Mouse (Mus musculus): ENCODE results near the gene Tenm2.

Gene Tenm2

GRCm38 (mm10) chr11:36054323-36054722 lies 1181.4 kb downstream of the Tenm2 start:
- no peak for DNase-seq (ENCODE audit: low spot score in 2 of 2)

- DNase-seq (ENCODE audit: low spot score in 2 of 2), result no peak
Measured at GRCm38 (mm10) chr11:36053457-36053856, 1182.3 kb downstream of the Tenm2 start.

- DNase-seq (ENCODE audit: low spot score in 2 of 2), result no peak
Measured at GRCm38 (mm10) chr11:36052598-36052997, 1183.2 kb downstream of the Tenm2 start.

GRCm38 (mm10) chr11:36052091-36052490 lies 1183.7 kb downstream of the Tenm2 start:
- DNase-seq (ENCODE audit: low spot score in 2 of 2), result no peak

- DNase-seq (ENCODE audit: low spot score in 2 of 2), result no peak
Measured at GRCm38 (mm10) chr11:36049547-36049946, 1186.2 kb downstream of the Tenm2 start.

- DNase-seq (ENCODE audit: low spot score in 2 of 2), result peak; percentile 87 to 89
Measured at GRCm38 (mm10) chr11:36045681-36046276, 1190.0 kb downstream of the Tenm2 start.

- no peak for DNase-seq (ENCODE audit: low spot score in 2 of 2)
Measured at GRCm38 (mm10) chr11:36041411-36041810, 1194.4 kb downstream of the Tenm2 start.

- no peak for DNase-seq (ENCODE audit: low spot score in 2 of 2)
Measured at GRCm38 (mm10) chr11:36040508-36041233, 1195.1 kb downstream of the Tenm2 start.

- DNase-seq (ENCODE audit: low spot score in 2 of 2), result no peak
Measured at GRCm38 (mm10) chr11:36039825-36040224, 1195.9 kb downstream of the Tenm2 start.

GRCm38 (mm10) chr11:36038386-36038785 lies 1197.4 kb downstream of the Tenm2 start:
- no peak for DNase-seq (ENCODE audit: low spot score in 2 of 2)

- no peak for DNase-seq (ENCODE audit: low spot score in 2 of 2)
Measured at GRCm38 (mm10) chr11:36037311-36037710, 1198.5 kb downstream of the Tenm2 start.

- peak; percentile 45 to 61 for DNase-seq (ENCODE audit: low spot score in 2 of 2)
Measured at GRCm38 (mm10) chr11:36036061-36036695, 1199.6 kb downstream of the Tenm2 start.

GRCm38 (mm10) chr11:36031751-36032150 lies 1204.0 kb downstream of the Tenm2 start:
- DNase-seq (ENCODE audit: low spot score in 2 of 2), result no peak

- DNase-seq (ENCODE audit: low spot score in 2 of 2), result no peak
Measured at GRCm38 (mm10) chr11:36020009-36020408, 1215.8 kb downstream of the Tenm2 start.

GRCm38 (mm10) chr11:36013179-36013578 lies 1222.6 kb downstream of the Tenm2 start:
- DNase-seq (ENCODE audit: low spot score in 2 of 2), result no peak

- no peak for DNase-seq (ENCODE audit: low spot score in 2 of 2)
Measured at GRCm38 (mm10) chr11:36009281-36010208, 1226.2 kb downstream of the Tenm2 start.

GRCm38 (mm10) chr11:36002900-36003299 lies 1232.9 kb downstream of the Tenm2 start:
- DNase-seq (ENCODE audit: low spot score in 2 of 2), result no peak

- peak; percentile 93 to 97 for DNase-seq (ENCODE audit: low spot score in 2 of 2)
Measured at GRCm38 (mm10) chr11:36001282-36001970, 1234.3 kb downstream of the Tenm2 start.

- no peak for DNase-seq (ENCODE audit: low spot score in 2 of 2)
Measured at GRCm38 (mm10) chr11:36000585-36001281, 1235.0 kb downstream of the Tenm2 start.

- DNase-seq (ENCODE audit: low spot score in 2 of 2), result no peak
Measured at GRCm38 (mm10) chr11:36000038-36000437, 1235.7 kb downstream of the Tenm2 start.

GRCm38 (mm10) chr11:35998048-35998447 lies 1237.7 kb downstream of the Tenm2 start:
- no peak for DNase-seq (ENCODE audit: low spot score in 2 of 2)

All from frontal cortex, postnatal 36 days (tissue).